In genomic region chr9:86482236-86482635, GRCm38 (mm10) we compare ENCODE assay signal across 15 mouse cellular contexts.
"Had no signal": no experiment of that assay in that cellular context is flagged by ENCODE, and none has a peak within 500 bp of the region (broad histone marks: within the 10 kb centered on the region; RNA-seq: fewer than 3 reads in every experiment).

No protein-coding gene starts in this region.

- H3K4me3 ChIP-seq: neural tube, embryonic 15.5 days; stomach, embryonic 15.5 days had no signal

- H3K9ac ChIP-seq: neural tube, embryonic 15.5 days; stomach, embryonic 15.5 days had no signal

- DNase-seq: retina, postnatal 1 day; right cerebral cortex, adult 18-20 months; right cerebral cortex, postnatal 14 days; right cerebral cortex, postnatal 25 days; right cerebral cortex, postnatal 4 days; spleen, adult 18-20 months; thymus, adult 18-20 months; thymus, adult 2 months; thymus, postnatal 14 days; thymus, postnatal 25 days; thymus, postnatal 36 days; thymus, postnatal 4 days had no signal

- H3K27me3 ChIP-seq: neural tube, embryonic 15.5 days; stomach, embryonic 15.5 days had no signal

- H3K36me3 ChIP-seq: neural tube, embryonic 15.5 days; stomach, embryonic 15.5 days had no signal

- H3K9me3 ChIP-seq: neural tube, embryonic 15.5 days; stomach, embryonic 15.5 days had no signal

- H3K4me1 ChIP-seq: neural tube, embryonic 15.5 days; stomach, embryonic 15.5 days had no signal

- H3K4me2 ChIP-seq: neural tube, embryonic 15.5 days; stomach, embryonic 15.5 days had no signal

- H3K27ac ChIP-seq: neural tube, embryonic 15.5 days; stomach, embryonic 15.5 days; stomach, postnatal 0 days had no signal
